Mouse (Mus musculus): ENCODE results near the gene Zc3h12a.

DNA sequence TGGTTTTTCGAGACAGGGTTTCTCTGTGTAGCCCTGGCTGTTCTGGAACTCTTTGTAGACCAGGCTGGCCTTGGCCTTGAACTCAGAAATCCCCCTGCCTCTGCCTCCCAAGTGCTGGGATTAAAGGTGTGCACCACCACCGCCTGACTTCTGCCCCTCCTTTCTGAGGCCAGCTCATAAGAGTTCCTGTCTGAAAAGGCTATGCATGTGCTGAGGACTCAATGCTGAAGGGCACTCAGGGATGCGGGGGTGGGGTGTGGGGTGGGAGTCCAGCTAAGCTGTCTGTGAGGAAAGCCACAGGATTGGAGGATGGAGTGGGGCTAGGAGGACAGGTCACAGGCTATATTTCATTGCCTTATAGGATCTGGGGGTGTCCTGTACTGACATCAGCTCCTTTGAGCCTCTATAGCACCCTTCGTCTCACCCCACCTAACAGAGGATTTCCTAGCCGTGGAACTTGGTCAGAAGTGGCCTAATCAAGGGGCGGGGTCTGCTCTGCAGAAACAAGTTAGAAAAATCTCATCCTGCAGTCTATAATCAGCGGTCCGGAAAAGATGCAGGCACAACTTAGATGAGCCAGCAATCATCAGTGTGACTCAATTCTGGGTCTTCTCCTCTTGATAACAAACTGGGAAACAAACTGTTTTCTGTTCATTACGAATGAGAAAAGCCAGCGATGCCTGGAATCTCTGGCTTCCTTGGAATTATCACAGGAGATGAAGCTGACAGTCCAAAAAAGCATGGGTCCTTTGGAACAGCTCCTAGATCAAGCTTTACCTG is 7.6 kb upstream of the Zc3h12a start:
- TF ChIP-seq CTCF (IDR thresholded peaks at IDR 0.05; ENCODE audit: low read depth) (no peak), EP300 (IDR thresholded peaks at IDR 0.05; ENCODE audit: low read depth) (no peak)

Data from heart, postnatal 0 days (tissue).